Mouse (Mus musculus): Measurements from ENCODE around the gene Gm28048. TPM values are rescaled to one million over a fixed set of nuclear protein-coding genes. Genes with fewer than 3 reads are reported as not detected.

Gm28048 gene
- total RNA-seq (2014; rRNA removed) = 12.4 and 13.0 TPM in 2 replicates
- not detected in 2 replicates for polyA plus RNA-seq (2012; rRNA removed)

DNA sequence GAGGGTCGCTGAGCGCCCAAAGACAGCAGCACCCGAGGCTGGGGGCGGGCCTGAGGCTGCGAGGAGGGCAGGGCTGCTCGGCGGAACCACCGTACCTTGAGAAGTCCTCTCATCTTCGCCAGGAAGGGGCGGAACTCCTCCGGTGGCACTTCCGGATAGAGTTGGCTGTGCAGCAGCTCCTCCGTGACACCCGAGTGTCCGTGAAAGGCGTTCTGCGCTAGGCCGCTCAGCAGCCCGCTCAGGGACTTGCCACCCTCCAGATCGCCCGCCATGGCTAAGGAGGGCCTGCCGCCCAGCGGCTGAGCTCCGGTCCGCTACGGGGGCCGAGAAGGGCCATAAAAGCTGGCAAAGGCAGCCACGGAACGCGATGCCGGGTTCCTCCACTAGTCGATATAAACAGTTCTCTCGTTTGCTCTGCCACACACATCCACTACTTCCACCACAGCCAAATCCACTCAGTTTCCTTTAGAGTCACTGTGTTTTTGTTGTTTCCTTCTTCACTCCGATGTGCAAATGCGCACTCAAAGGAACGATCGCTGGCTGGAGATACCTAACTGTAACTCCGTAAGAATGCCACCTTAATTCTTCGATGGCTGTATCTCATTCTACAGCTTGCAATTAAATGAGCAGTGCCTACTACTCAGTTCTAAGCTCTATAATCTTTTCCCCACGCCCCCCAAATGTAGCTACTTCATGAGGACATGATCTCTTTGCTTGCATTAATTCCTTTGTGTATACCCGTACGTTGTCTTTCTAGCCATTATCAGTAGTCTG, at the start of gene Gm28048, which contains the start of gene Commd1:
Gene Gm28048 (minus strand): TSS at position 107 of the 774 bp plus-strand sequence.
Gene Commd1 (minus strand): TSS at position 399 of the 774 bp plus-strand sequence.
- Histone ChIP-seq H3K27me3 (ENCODE audit: control insufficient read depth, insufficient read depth, low read length) (no peaks in the 10 kb centered on the region), H3K36me3 (ENCODE audit: control insufficient read depth, insufficient read depth, low read length) (peaks cover 3% of the 10 kb centered on the region), H3K4me1 (ENCODE audit: control insufficient read depth, insufficient read depth, low read length) (peaks cover 11% of the 10 kb centered on the region), H3K79me2 (ENCODE audit: control insufficient read depth, insufficient read depth, low read length) (peaks cover 12% of the 10 kb centered on the region; the same call in 1 of the 2 replicates), H3K27ac (replicated peaks; ENCODE audit: insufficient read depth, low read depth, low read length) (peak within 1 kb of the TSS; percentile 89), H3K4me3 (ENCODE audit: insufficient read depth, low read depth, low read length) (peak within 1 kb of the TSS; percentile 87), H3K9ac (ENCODE audit: low read depth, low read length) (peak within 1 kb of the TSS; percentile 88)
- DNase-seq (ENCODE audit: extremely low read depth, low read depth, low spot score) = peak; percentile 87
- TF ChIP-seq CTCF (IDR thresholded peaks at IDR 0.05; ENCODE audit: low read depth, low read length) (peak; percentile 74), POLR2A (IDR thresholded peaks at IDR 0.05; ENCODE audit: extremely low read depth, insufficient read depth, low read length) (peak; percentile 77)
- 3% methylated on average over 42 of the region's 42 CpGs for WGBS

DNA sequence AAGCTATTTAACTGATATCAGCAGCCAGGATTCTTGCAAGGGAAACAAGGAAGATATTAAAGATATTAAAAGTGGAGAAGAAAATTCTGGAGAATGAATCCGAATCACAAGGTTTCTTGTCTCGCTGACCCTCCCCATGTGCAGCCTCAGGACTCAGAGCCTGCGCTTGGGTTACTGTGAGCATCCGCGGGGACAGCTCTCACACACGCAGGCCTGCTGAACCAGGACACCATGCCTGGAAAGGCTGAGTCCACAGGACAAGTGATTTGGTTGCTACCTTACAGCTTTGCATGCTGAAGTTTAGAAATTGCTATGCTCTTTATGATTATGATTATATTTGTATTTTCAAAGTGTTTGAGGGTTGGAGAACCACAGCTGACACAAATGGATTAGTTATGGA, 47.5 kb upstream of the Gm28048 start:
- Histone ChIP-seq H3K4me3 (ENCODE audit: insufficient read depth, low read depth, low read length) (no peak overlapping the region), H3K27me3 (ENCODE audit: control insufficient read depth, insufficient read depth, low read length) (no peaks in the 10 kb centered on the region), H3K79me2 (ENCODE audit: control insufficient read depth, insufficient read depth, low read length) (no peaks in the 10 kb centered on the region), H3K4me1 (ENCODE audit: control insufficient read depth, insufficient read depth, low read length) (no peaks in the 10 kb centered on the region), H3K27ac (replicated peaks; ENCODE audit: insufficient read depth, low read depth, low read length) (no peak overlapping the region), H3K36me3 (ENCODE audit: control insufficient read depth, insufficient read depth, low read length) (no peaks in the 10 kb centered on the region), H3K9ac (ENCODE audit: low read depth, low read length) (no peak overlapping the region)
- no peak for TF ChIP-seq CTCF (IDR thresholded peaks at IDR 0.05; ENCODE audit: low read depth, low read length)
- no peak for TF ChIP-seq POLR2A (IDR thresholded peaks at IDR 0.05; ENCODE audit: extremely low read depth, insufficient read depth, low read length)
- DNase-seq (ENCODE audit: extremely low read depth, low read depth, low spot score) = no peak
- WGBS = 86% methylated on average over 6 of the region's 6 CpGs

DNA sequence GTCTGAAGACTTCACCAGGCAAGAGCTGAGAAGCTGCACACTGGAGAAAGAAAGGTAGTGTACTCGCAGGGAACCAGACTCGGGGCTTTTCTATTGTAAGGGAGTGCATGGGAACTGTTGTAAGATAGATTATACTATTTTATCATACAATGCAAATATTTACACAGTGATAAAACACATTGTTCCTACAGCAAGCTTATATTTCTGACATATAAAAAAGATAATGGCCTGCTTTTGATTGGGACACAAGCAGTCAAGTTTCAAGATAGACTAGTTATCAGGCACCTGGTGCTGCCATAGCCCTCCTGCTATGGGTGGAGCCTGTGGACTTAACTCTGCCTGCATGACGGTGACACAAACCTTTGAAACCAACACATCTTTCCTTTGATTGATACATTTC, 47.1 kb upstream of the Gm28048 start:
- no peaks in the 10 kb centered on the region for H3K79me2 ChIP-seq (ENCODE audit: control insufficient read depth, insufficient read depth, low read length)
- TF ChIP-seq CTCF (IDR thresholded peaks at IDR 0.05; ENCODE audit: low read depth, low read length) (no peak), POLR2A (IDR thresholded peaks at IDR 0.05; ENCODE audit: extremely low read depth, insufficient read depth, low read length) (no peak)
- no peaks in the 10 kb centered on the region for H3K36me3 ChIP-seq (ENCODE audit: control insufficient read depth, insufficient read depth, low read length)
- no peaks in the 10 kb centered on the region for H3K4me1 ChIP-seq (ENCODE audit: control insufficient read depth, insufficient read depth, low read length)
- no peaks in the 10 kb centered on the region for H3K27me3 ChIP-seq (ENCODE audit: control insufficient read depth, insufficient read depth, low read length)
- no peak overlapping the region for H3K27ac ChIP-seq (replicated peaks; ENCODE audit: insufficient read depth, low read depth, low read length)
- H3K9ac ChIP-seq (ENCODE audit: low read depth, low read length) = no peak overlapping the region
- no peak for DNase-seq (ENCODE audit: extremely low read depth, low read depth, low spot score)
- H3K4me3 ChIP-seq (ENCODE audit: insufficient read depth, low read depth, low read length) = no peak overlapping the region
- 68% methylated on average over 3 of the region's 3 CpGs for whole genome bisulfite sequencing

DNA sequence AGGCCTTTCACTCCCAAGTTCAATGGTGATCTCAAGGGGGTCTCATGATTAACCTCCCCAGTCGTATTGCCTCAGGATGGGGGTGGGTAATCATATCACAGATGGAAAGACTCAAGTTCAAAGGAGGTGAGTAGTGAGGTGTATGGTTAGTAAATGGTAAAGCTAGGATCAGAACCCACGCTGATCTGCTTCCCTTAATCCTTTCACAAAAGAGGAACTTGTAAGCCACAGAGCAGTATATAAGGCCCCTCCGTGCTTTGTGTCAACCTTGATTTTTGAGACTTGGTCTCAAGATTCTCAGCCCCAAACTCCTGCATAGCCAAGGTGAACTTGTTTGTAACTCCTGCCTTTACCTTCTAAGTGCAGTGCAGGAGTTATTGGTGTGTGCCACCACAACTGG, 42.3 kb upstream of the Gm28048 start:
- no peak for DNase-seq (ENCODE audit: extremely low read depth, low read depth, low spot score)
- Histone ChIP-seq H3K9ac (ENCODE audit: low read depth, low read length) (no peak overlapping the region), H3K27ac (replicated peaks; ENCODE audit: insufficient read depth, low read depth, low read length) (no peak overlapping the region), H3K79me2 (ENCODE audit: control insufficient read depth, insufficient read depth, low read length) (no peaks in the 10 kb centered on the region), H3K4me3 (ENCODE audit: insufficient read depth, low read depth, low read length) (no peak overlapping the region), H3K36me3 (ENCODE audit: control insufficient read depth, insufficient read depth, low read length) (no peaks in the 10 kb centered on the region), H3K4me1 (ENCODE audit: control insufficient read depth, insufficient read depth, low read length) (no peaks in the 10 kb centered on the region), H3K27me3 (ENCODE audit: control insufficient read depth, insufficient read depth, low read length) (no peaks in the 10 kb centered on the region)
- whole genome bisulfite sequencing = 85% methylated on average over 3 of the region's 3 CpGs
- TF ChIP-seq POLR2A (IDR thresholded peaks at IDR 0.05; ENCODE audit: extremely low read depth, insufficient read depth, low read length) (no peak), CTCF (IDR thresholded peaks at IDR 0.05; ENCODE audit: low read depth, low read length) (no peak)

DNA sequence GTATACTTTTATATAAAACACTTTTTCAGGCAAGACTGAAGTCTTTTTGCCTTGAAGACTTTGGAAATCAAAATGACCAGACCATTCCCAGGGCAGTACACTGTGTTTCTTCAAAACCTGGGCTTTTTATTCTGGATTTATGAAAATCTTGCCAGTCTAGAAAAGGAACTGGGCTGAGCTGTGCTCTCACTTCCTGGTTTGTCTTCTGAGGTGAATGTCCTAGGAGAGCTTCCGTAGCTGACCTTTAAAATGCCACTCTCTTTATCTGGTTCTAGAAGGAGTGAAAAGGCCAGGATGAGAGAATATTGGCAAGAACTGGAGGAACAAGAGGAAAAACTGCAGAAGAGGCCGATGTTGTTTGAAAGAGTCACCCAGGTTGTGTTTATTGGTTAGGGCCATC, 41.3 kb upstream of the Gm28048 start:
- WGBS = 82% methylated on average over 2 of the region's 2 CpGs
- Histone ChIP-seq H3K4me3 (ENCODE audit: insufficient read depth, low read depth, low read length) (no peak overlapping the region), H3K9ac (ENCODE audit: low read depth, low read length) (no peak overlapping the region), H3K79me2 (ENCODE audit: control insufficient read depth, insufficient read depth, low read length) (no peaks in the 10 kb centered on the region), H3K27me3 (ENCODE audit: control insufficient read depth, insufficient read depth, low read length) (no peaks in the 10 kb centered on the region), H3K4me1 (ENCODE audit: control insufficient read depth, insufficient read depth, low read length) (no peaks in the 10 kb centered on the region), H3K36me3 (ENCODE audit: control insufficient read depth, insufficient read depth, low read length) (peaks cover 2% of the 10 kb centered on the region; the same call in 1 of the 2 replicates), H3K27ac (replicated peaks; ENCODE audit: insufficient read depth, low read depth, low read length) (no peak overlapping the region)
- DNase-seq (ENCODE audit: extremely low read depth, low read depth, low spot score) = no peak
- no peak for TF ChIP-seq POLR2A (IDR thresholded peaks at IDR 0.05; ENCODE audit: extremely low read depth, insufficient read depth, low read length)
- no peak for TF ChIP-seq CTCF (IDR thresholded peaks at IDR 0.05; ENCODE audit: low read depth, low read length)

DNA sequence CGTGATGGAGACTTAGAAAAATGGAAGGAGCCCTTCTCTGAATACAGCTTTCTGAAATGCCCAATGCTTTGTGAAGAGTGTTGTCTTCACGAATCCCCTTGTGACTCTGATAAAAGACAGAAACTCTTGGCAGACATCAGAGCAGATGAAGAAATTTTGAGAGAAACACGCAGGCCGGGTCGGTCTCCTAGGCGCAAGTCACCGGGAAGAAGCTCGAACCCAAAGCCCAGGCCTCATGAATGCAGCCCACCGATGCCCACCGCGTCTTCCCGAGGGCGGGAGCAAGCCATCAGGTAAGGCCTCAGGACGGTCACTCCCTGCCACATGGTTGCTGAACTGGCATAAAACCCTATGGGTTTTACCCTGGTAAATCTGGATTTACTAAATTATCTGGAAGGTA, 39.0 kb upstream of the Gm28048 start:
- no peak overlapping the region for H3K4me3 ChIP-seq (ENCODE audit: insufficient read depth, low read depth, low read length)
- H3K9ac ChIP-seq (ENCODE audit: low read depth, low read length) = no peak overlapping the region
- TF ChIP-seq CTCF (IDR thresholded peaks at IDR 0.05; ENCODE audit: low read depth, low read length) = no peak
- TF ChIP-seq POLR2A (IDR thresholded peaks at IDR 0.05; ENCODE audit: extremely low read depth, insufficient read depth, low read length) = no peak
- H3K4me1 ChIP-seq (ENCODE audit: control insufficient read depth, insufficient read depth, low read length) = no peaks in the 10 kb centered on the region
- peaks cover 2% of the 10 kb centered on the region; the same call in 1 of the 2 replicates for H3K36me3 ChIP-seq (ENCODE audit: control insufficient read depth, insufficient read depth, low read length)
- no peaks in the 10 kb centered on the region for H3K27me3 ChIP-seq (ENCODE audit: control insufficient read depth, insufficient read depth, low read length)
- no peak overlapping the region for H3K27ac ChIP-seq (replicated peaks; ENCODE audit: insufficient read depth, low read depth, low read length)
- WGBS = 95% methylated on average over 14 of the region's 14 CpGs
- H3K79me2 ChIP-seq (ENCODE audit: control insufficient read depth, insufficient read depth, low read length) = no peaks in the 10 kb centered on the region
- no peak for DNase-seq (ENCODE audit: extremely low read depth, low read depth, low spot score)
